Mouse (Mus musculus) olfactory bulb, adult 2 months (tissue): Measurements from ENCODE around the gene Ldlrap1.

Experiments
- CTCF ChIP-seq: fragments of 200-500 bp; IDR thresholded peaks from 2 replicates; pipeline ENCODE4 v1.5.1; 2012; ENCODE audit warnings: low read depth, mild to moderate bottlenecking, low read length, moderate library complexity; ENCODE audit not compliant: insufficient read depth
- POLR2A ChIP-seq: fragments of 200-500 bp; IDR thresholded peaks from 2 replicates; pipeline ENCODE4 v1.6.1; 2012; ENCODE audit warnings: mild to moderate bottlenecking, low read depth, low read length, moderate library complexity; ENCODE audit not compliant: insufficient read depth

GRCm38 (mm10) chr4:134749301-134750030 lies 18.4 kb downstream of the Ldlrap1 start:
- TF ChIP-seq CTCF (no peak), POLR2A (no peak)
